Mouse (Mus musculus): ENCODE measurements around the gene Polr2h. TPM values are rescaled to one million over a fixed set of nuclear protein-coding genes. Genes with fewer than 3 reads are reported as not detected.

Gene Polr2h
- polyA plus RNA-seq, 1 experiment from 2014 or later: 121 TPM

GRCm38 (mm10) chr16:20714307-20715080 is 3.0 kb upstream of the Polr2h start:
- Histone ChIP-seq H3K27ac (ENCODE audit: low read depth, low read length) (no peak overlapping the region), H3K4me3 (ENCODE audit: low read depth, low read length) (peak overlapping the region; percentile 44; the same call in 1 of the 2 replicates), H3K9me3 (ENCODE audit: control insufficient read depth, low read length) (no peaks in the 10 kb centered on the region), H3K4me1 (replicated peaks; ENCODE audit: control insufficient read depth, insufficient read depth, low read length) (peaks cover 9% of the 10 kb centered on the region; the same call in 1 of the 2 replicates), H3K27me3 (ENCODE audit: control insufficient read depth, insufficient read depth, low read length) (no peaks in the 10 kb centered on the region), H3K4me2 (ENCODE audit: low read depth, low read length, severe bottlenecking) (peak overlapping the region; percentile 85), H3K36me3 (ENCODE audit: control insufficient read depth, insufficient read depth, low read length) (no peaks in the 10 kb centered on the region), H3K9ac (ENCODE audit: low read length) (no peak overlapping the region; the same call in 1 of the 2 replicates)
- ATAC-seq (replicated peaks; ENCODE audit: low FRiP score): no peak
- DNase-seq (ENCODE audit: low spot score): no peak
- WGBS: 19% methylated on average over 11 of the region's 11 CpGs

DNA sequence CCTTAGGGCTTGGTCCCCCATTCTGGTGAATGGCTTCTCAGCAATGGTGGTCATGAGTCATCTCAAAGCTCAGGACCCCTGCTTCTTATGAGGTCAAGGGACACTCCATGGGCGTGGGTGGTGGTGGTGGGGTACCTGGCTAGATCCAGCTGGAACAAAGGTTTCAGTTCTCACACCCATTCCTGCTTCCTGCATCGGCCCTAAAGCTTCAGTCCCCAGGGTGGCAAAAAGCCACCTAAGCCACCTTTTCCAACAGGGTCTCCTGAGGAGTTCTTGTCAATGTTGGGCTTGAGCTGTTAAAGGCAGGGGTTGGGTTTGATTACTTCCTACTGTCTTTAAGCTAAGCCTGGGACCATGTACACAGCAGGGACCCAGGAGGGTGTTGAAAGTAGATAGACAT is 2.3 kb upstream of the Polr2h start:
- 58% methylated on average over 2 of the region's 2 CpGs for WGBS
- DNase-seq (ENCODE audit: low spot score): no peak
- peaks cover 9% of the 10 kb centered on the region; the same call in 1 of the 2 replicates for H3K4me1 ChIP-seq (replicated peaks; ENCODE audit: control insufficient read depth, insufficient read depth, low read length)
- ATAC-seq (replicated peaks; ENCODE audit: low FRiP score): no peak
- H3K4me2 ChIP-seq (ENCODE audit: low read depth, low read length, severe bottlenecking): peak overlapping the region; percentile 85
- no peak overlapping the region for H3K27ac ChIP-seq (ENCODE audit: low read depth, low read length)
- peak overlapping the region; percentile 76; the same call in 1 of the 2 replicates for H3K9ac ChIP-seq (ENCODE audit: low read length)
- H3K27me3 ChIP-seq (ENCODE audit: control insufficient read depth, insufficient read depth, low read length): no peaks in the 10 kb centered on the region
- H3K4me3 ChIP-seq (ENCODE audit: low read depth, low read length): peak overlapping the region; percentile 44
- no peaks in the 10 kb centered on the region; the same call in 1 of the 2 replicates for H3K36me3 ChIP-seq (ENCODE audit: control insufficient read depth, insufficient read depth, low read length)
- H3K9me3 ChIP-seq (ENCODE audit: control insufficient read depth, low read length): no peaks in the 10 kb centered on the region

DNA sequence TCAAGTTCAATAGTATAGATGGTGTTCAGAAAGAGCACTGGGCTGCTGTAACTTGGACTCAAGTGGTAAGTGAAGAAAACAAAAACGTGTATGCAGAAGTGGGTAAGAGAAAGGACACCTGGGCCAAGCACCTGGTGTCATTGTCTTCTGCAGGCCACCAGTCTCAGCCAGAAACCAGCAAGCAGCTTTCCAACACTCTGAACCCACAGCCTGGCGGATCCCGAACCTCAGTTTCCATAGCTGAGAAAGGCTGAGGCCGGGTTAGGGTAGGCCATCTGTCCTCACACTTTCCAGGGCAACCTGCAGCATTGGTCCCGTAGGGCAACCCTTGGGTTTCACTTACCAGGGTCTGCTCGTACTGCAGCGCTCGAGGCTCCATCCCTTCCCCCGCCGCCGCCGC is 1.9 kb upstream of the Polr2h start:
- peaks cover 9% of the 10 kb centered on the region; the same call in 1 of the 2 replicates for H3K4me1 ChIP-seq (replicated peaks; ENCODE audit: control insufficient read depth, insufficient read depth, low read length)
- no peaks in the 10 kb centered on the region for H3K9me3 ChIP-seq (ENCODE audit: control insufficient read depth, low read length)
- H3K4me2 ChIP-seq (ENCODE audit: low read depth, low read length, severe bottlenecking): peak overlapping the region; percentile 85
- H3K27ac ChIP-seq (ENCODE audit: low read depth, low read length): peak overlapping the region; percentile 84
- H3K9ac ChIP-seq (ENCODE audit: low read length): peak overlapping the region; percentile 76
- peak overlapping the region; percentile 44 for H3K4me3 ChIP-seq (ENCODE audit: low read depth, low read length)
- 1% methylated on average over 12 of the region's 12 CpGs for WGBS
- H3K27me3 ChIP-seq (ENCODE audit: control insufficient read depth, insufficient read depth, low read length): no peaks in the 10 kb centered on the region
- DNase-seq (ENCODE audit: low spot score) (no peak), ATAC-seq (replicated peaks; ENCODE audit: low FRiP score) (no peak; the same call in 1 of the 2 replicates)
- H3K36me3 ChIP-seq (ENCODE audit: control insufficient read depth, insufficient read depth, low read length): no peaks in the 10 kb centered on the region; the same call in 1 of the 2 replicates

GRCm38 (mm10) chr16:20715976-20716840 is 1.3 kb upstream of the Polr2h start:
- Histone ChIP-seq H3K27me3 (ENCODE audit: control insufficient read depth, insufficient read depth, low read length) (no peaks in the 10 kb centered on the region), H3K4me1 (replicated peaks; ENCODE audit: control insufficient read depth, insufficient read depth, low read length) (peaks cover 9% of the 10 kb centered on the region; the same call in 1 of the 2 replicates), H3K9me3 (ENCODE audit: control insufficient read depth, low read length) (no peaks in the 10 kb centered on the region), H3K4me2 (ENCODE audit: low read depth, low read length, severe bottlenecking) (peak overlapping the region; percentile 85), H3K4me3 (ENCODE audit: low read depth, low read length) (peak overlapping the region; percentile 44), H3K36me3 (ENCODE audit: control insufficient read depth, insufficient read depth, low read length) (no peaks in the 10 kb centered on the region; the same call in 1 of the 2 replicates), H3K27ac (ENCODE audit: low read depth, low read length) (peak overlapping the region; percentile 84), H3K9ac (ENCODE audit: low read length) (peak overlapping the region; percentile 76)
- peak; percentile 87 for ATAC-seq (replicated peaks; ENCODE audit: low FRiP score)
- under 1% methylated on average over 60 of the region's 68 CpGs for WGBS
- peak; percentile 93 for DNase-seq (ENCODE audit: low spot score)

DNA sequence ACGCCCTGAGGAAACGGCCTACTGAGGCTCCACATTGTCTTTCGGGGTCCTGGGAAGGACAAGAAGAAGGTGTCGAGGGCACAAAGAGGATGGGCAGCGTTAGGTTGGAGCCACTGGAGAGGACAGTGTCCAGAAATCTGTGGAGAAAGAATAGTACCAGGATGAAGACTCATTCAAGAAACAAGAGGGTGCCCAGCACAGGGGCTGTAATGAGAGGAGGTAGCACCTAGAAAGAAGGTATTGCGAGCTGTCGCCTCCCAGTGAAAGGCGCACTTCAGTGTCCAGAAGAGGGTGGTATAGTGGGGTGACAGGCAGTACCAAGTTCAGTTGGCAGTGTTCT is 654 bp upstream of the Polr2h start:
- no peaks in the 10 kb centered on the region for H3K9me3 ChIP-seq (ENCODE audit: control insufficient read depth, low read length)
- ATAC-seq (replicated peaks; ENCODE audit: low FRiP score): no peak; the same call in 1 of the 2 replicates
- DNase-seq (ENCODE audit: low spot score): no peak
- H3K9ac ChIP-seq (ENCODE audit: low read length): peak overlapping the region; percentile 76
- H3K4me1 ChIP-seq (replicated peaks; ENCODE audit: control insufficient read depth, insufficient read depth, low read length): peaks cover 9% of the 10 kb centered on the region; the same call in 1 of the 2 replicates
- no peaks in the 10 kb centered on the region for H3K27me3 ChIP-seq (ENCODE audit: control insufficient read depth, insufficient read depth, low read length)
- H3K27ac ChIP-seq (ENCODE audit: low read depth, low read length): peak overlapping the region; percentile 84
- H3K4me2 ChIP-seq (ENCODE audit: low read depth, low read length, severe bottlenecking): peak overlapping the region; percentile 85
- peak overlapping the region; percentile 44 for H3K4me3 ChIP-seq (ENCODE audit: low read depth, low read length)
- 1% methylated on average over 8 of the region's 8 CpGs for WGBS
- H3K36me3 ChIP-seq (ENCODE audit: control insufficient read depth, insufficient read depth, low read length): no peaks in the 10 kb centered on the region; the same call in 1 of the 2 replicates

GRCm38 (mm10) chr16:20717978-20718670 is 659 bp downstream of the Polr2h start:
- H3K4me1 ChIP-seq (replicated peaks; ENCODE audit: control insufficient read depth, insufficient read depth, low read length): peaks cover 9% of the 10 kb centered on the region; the same call in 1 of the 2 replicates
- 4% methylated on average over 18 of the region's 18 CpGs for WGBS
- no peaks in the 10 kb centered on the region for H3K27me3 ChIP-seq (ENCODE audit: control insufficient read depth, insufficient read depth, low read length)
- H3K9ac ChIP-seq (ENCODE audit: low read length): peak overlapping the region; percentile 76
- no peak for ATAC-seq (replicated peaks; ENCODE audit: low FRiP score)
- H3K4me3 ChIP-seq (ENCODE audit: low read depth, low read length): peak overlapping the region; percentile 44
- peak overlapping the region; percentile 85 for H3K4me2 ChIP-seq (ENCODE audit: low read depth, low read length, severe bottlenecking)
- H3K36me3 ChIP-seq (ENCODE audit: control insufficient read depth, insufficient read depth, low read length): no peaks in the 10 kb centered on the region; the same call in 1 of the 2 replicates
- peak overlapping the region; percentile 84; the same call in 1 of the 2 replicates for H3K27ac ChIP-seq (ENCODE audit: low read depth, low read length)
- DNase-seq (ENCODE audit: low spot score): no peak
- H3K9me3 ChIP-seq (ENCODE audit: control insufficient read depth, low read length): no peaks in the 10 kb centered on the region

DNA sequence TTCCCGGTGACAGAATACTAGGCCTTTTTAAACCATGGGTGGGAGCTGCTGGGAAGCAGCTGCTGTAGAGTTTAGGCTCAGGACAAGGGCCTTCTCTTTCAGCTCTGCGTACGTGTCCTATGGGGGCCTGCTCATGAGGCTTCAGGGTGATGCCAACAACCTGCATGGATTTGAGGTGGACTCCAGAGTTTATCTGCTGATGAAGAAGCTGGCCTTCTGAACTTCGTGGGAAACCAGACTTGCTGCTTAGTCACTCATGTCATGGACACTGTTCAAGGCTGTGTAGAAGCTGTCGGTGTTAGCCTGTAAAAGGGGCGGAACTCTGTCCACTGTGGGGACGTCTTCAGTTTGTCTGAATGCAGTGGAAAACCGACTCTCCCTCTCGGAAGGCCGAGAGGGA is 4.3 kb downstream of the Polr2h start:
- Histone ChIP-seq H3K36me3 (ENCODE audit: control insufficient read depth, insufficient read depth, low read length) (no peaks in the 10 kb centered on the region; the same call in 1 of the 2 replicates), H3K4me3 (ENCODE audit: low read depth, low read length) (no peak overlapping the region), H3K4me2 (ENCODE audit: low read depth, low read length, severe bottlenecking) (no peak overlapping the region), H3K9me3 (ENCODE audit: control insufficient read depth, low read length) (no peaks in the 10 kb centered on the region), H3K9ac (ENCODE audit: low read length) (no peak overlapping the region), H3K4me1 (replicated peaks; ENCODE audit: control insufficient read depth, insufficient read depth, low read length) (peaks cover 2% of the 10 kb centered on the region; the same call in 1 of the 2 replicates), H3K27ac (ENCODE audit: low read depth, low read length) (no peak overlapping the region), H3K27me3 (ENCODE audit: control insufficient read depth, insufficient read depth, low read length) (no peaks in the 10 kb centered on the region)
- no peak for ATAC-seq (replicated peaks; ENCODE audit: low FRiP score)
- DNase-seq (ENCODE audit: low spot score): no peak
- WGBS: 91% methylated on average over 10 of the region's 10 CpGs

DNA sequence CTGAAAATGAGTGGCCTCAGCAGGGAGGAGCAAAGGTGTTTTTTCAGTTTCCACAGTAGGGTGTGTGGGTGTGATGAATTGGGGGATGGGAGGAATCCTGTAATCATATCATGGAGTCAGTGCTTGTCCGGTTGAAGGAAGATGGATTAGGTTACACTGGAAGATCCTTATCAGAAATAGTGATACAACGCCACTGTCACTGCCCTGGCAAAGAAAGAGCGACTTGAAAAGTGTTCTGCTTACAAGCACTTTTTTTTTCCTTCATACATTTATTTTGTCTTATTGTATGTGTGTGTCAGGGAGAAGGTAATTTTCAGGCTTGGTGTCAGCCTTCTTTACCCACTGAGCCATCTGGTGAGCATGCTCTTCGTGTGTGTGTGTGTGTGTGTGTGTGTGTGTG is 5.3 kb downstream of the Polr2h start:
- Histone ChIP-seq H3K36me3 (ENCODE audit: control insufficient read depth, insufficient read depth, low read length) (no peaks in the 10 kb centered on the region; the same call in 1 of the 2 replicates), H3K4me2 (ENCODE audit: low read depth, low read length, severe bottlenecking) (no peak overlapping the region), H3K27ac (ENCODE audit: low read depth, low read length) (no peak overlapping the region), H3K9ac (ENCODE audit: low read length) (no peak overlapping the region), H3K4me1 (replicated peaks; ENCODE audit: control insufficient read depth, insufficient read depth, low read length) (no peaks in the 10 kb centered on the region; the same call in 1 of the 2 replicates), H3K4me3 (ENCODE audit: low read depth, low read length) (no peak overlapping the region), H3K27me3 (ENCODE audit: control insufficient read depth, insufficient read depth, low read length) (no peaks in the 10 kb centered on the region), H3K9me3 (ENCODE audit: control insufficient read depth, low read length) (no peaks in the 10 kb centered on the region)
- 84% methylated on average over 4 of the region's 4 CpGs for WGBS
- DNase-seq (ENCODE audit: low spot score): no peak
- ATAC-seq (replicated peaks; ENCODE audit: low FRiP score): no peak

Measured in forebrain, embryonic 11.5 days (tissue).